Mouse (Mus musculus) gastrocnemius, adult 8-10 months (tissue): ENCODE measurements at regions not wholly inside any gene's neighbourhood (a gene's known extent, or its start where the extent isn't known, plus 50 kb on each side); places are given as distances from the start of the nearest gene placed in this dataset.
A peak's percentile ranks its signal among the peaks of the same experiment; 100 is the strongest.
"Not testable (repeated sequence)": the region's sequence is repeated elsewhere in the genome, so short reads cannot be mapped to it uniquely, and the experiment has no call there.

Source experiments
- DNase-seq, 2 experiments: peaks; one replicate each; pipeline ENCODE4 v3.0.0; 2022; ENCODE audit warnings: low spot score in 2 of 2

- no peak for DNase-seq
Observed at GRCm38 (mm10) chr15:38407476-38407875, 982.1 kb downstream of the 4930447A16Rik start.

- no peak for DNase-seq
Observed at GRCm38 (mm10) chr15:38409168-38409567, 983.8 kb downstream of the 4930447A16Rik start.

GRCm38 (mm10) chr15:38410462-38410861, 985.1 kb downstream of the 4930447A16Rik start:
- DNase-seq, result no peak

GRCm38 (mm10) chr15:38412481-38412880, 987.1 kb downstream of the 4930447A16Rik start:
- DNase-seq, result no peak

GRCm38 (mm10) chr15:38413329-38413728, 988.0 kb downstream of the 4930447A16Rik start:
- DNase-seq, result no peak

- no peak for DNase-seq
Observed at GRCm38 (mm10) chr15:38414318-38415090, 989.1 kb downstream of the 4930447A16Rik start.

GRCm38 (mm10) chr15:38415091-38415486, 989.7 kb downstream of the 4930447A16Rik start:
- no peak for DNase-seq

GRCm38 (mm10) chr15:38419621-38420020, 994.3 kb downstream of the 4930447A16Rik start:
- no peak for DNase-seq

GRCm38 (mm10) chr15:38420784-38421183, 995.4 kb downstream of the 4930447A16Rik start:
- DNase-seq, result no peak

- DNase-seq, result no peak
Observed at GRCm38 (mm10) chr15:38422741-38423140, 997.4 kb downstream of the 4930447A16Rik start.

GRCm38 (mm10) chr15:38425506-38425905, 1000.2 kb downstream of the 4930447A16Rik start:
- no peak for DNase-seq

GRCm38 (mm10) chr15:38427966-38428365, 1002.6 kb downstream of the 4930447A16Rik start:
- DNase-seq, result no peak

- peak; percentile 76 to 87 for DNase-seq
Observed at GRCm38 (mm10) chr15:38431668-38432067, 1006.3 kb downstream of the 4930447A16Rik start.

GRCm38 (mm10) chr15:38433386-38433785, 1008.0 kb downstream of the 4930447A16Rik start:
- DNase-seq, result no peak

GRCm38 (mm10) chr15:38434239-38434638, 1008.9 kb downstream of the 4930447A16Rik start:
- DNase-seq, result not testable (repeated sequence)
